Mouse (Mus musculus): ENCODE measurements around the gene Epop.

Gene Epop

GRCm38 (mm10) chr11:97628568-97629518 is 659 bp downstream of the Epop start:
- no peak for DNase-seq (ENCODE audit: low spot score in 2 of 2)

GRCm38 (mm10) chr11:97628303-97628567 is 1.3 kb downstream of the Epop start:
- no peak for DNase-seq (ENCODE audit: low spot score in 2 of 2)

- no peak for DNase-seq (ENCODE audit: low spot score in 2 of 2)
These were observed 1.8 kb downstream of the Epop start for GRCm38 (mm10) chr11:97627556-97628302.

DNA sequence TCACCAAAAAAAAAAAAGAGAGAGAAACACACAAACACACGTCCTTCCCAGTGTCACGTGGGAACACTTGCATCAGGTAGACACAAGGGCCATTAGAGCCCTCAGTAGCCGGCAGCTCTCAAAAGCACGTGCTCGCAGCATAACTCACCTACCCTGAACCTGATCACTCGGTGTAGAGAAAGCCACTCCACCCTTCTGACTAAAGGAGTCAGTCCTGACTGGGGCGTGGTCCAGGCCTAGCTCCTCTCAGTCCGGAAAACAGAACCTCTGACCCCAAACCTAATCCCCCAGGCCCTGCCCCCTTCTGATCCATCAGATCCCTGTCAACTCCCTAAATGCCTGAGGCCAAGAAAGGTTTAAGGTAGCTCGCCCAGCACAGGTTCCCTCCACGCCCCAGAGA is 2.7 kb downstream of the Epop start:
- no peak for DNase-seq (ENCODE audit: low spot score in 2 of 2)

- no peak for DNase-seq (ENCODE audit: low spot score in 2 of 2)
These were observed 3.1 kb downstream of the Epop start for GRCm38 (mm10) chr11:97626431-97626830.

DNA sequence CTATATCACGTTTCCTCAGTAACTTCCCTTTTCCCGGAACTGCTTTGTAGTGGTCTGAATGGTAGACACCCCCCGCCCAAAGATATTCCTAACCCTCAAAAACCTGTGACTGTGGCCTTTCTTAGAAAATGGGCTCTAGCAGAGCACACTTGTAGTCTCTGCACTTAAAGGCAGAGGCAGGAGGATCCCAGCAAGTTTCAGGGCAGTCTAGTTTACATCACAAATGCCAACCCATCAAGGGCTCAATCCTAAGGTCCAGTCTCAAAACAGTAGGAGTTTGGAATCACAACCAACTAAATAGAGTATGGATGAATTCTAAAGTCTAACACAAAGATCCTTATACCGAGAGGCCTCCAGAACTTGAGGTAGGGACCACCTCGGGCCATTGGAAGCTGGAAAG is 4.0 kb downstream of the Epop start:
- DNase-seq (ENCODE audit: low spot score in 2 of 2) = no peak

DNA sequence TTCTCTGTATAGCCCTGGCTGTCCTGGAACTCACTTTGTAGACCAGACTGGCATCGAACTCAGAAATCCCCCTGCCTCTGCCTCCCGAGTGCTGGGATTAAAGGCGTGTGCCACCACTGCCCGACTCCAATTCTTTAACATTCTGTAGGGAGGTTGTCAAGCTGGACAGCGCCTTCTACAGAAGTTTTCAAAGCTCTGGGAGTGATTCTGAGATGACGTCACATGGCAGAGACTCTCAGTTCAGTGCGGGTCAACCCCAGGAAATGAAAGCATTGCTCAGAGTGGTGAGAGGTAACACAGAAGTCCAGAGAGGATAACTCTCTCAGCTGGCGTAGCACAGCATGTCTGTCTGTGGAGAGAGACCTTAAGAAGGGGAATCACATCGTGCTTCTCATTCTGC is 6.3 kb downstream of the Epop start:
- DNase-seq (ENCODE audit: low spot score in 2 of 2) = no peak

DNA sequence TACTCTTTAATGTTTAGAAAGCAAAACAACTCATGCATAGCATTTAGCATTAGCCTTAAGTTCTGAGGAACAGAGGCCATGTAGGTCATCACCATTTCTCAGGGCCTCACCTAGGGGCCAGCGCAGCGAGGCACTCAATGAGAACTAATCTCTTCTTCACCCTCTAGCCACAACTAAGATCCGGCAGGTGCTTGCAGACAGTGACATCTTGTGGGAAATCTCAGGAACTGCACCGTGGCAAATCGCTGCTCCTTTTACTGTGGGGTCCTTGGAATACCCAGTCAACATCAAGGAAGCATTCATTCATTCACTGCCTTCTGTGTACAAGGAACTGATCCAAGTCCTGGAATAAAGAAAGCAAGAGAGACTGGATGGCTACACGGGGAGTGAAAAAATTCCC is 7.1 kb downstream of the Epop start:
- peak; percentile 81 to 85 for DNase-seq (ENCODE audit: low spot score in 2 of 2)

DNA sequence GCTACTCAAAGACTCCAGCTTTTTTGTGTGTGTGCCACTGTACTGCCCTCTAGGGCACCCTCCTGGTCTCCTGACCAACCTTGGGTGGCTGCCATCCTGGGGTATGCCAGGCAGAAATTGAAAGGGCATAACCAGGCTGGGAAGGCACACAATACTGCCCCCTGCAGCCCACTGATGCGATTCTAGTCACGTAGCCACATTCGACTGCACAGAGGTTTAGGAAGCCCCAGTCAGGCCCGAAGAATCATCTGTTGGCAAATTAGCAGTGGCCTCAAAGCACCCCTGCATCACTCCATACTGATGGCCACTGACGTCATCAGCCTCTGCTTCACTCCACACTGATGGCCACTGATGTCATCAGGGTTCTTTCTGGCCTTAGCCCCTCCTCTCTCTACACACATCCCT is 10.1 kb downstream of the Epop start:
- peak; percentile 77 to 82 for DNase-seq (ENCODE audit: low spot score in 2 of 2)

GRCm38 (mm10) chr11:97618368-97618767 is 11.1 kb downstream of the Epop start:
- no peak for DNase-seq (ENCODE audit: low spot score in 2 of 2)

DNA sequence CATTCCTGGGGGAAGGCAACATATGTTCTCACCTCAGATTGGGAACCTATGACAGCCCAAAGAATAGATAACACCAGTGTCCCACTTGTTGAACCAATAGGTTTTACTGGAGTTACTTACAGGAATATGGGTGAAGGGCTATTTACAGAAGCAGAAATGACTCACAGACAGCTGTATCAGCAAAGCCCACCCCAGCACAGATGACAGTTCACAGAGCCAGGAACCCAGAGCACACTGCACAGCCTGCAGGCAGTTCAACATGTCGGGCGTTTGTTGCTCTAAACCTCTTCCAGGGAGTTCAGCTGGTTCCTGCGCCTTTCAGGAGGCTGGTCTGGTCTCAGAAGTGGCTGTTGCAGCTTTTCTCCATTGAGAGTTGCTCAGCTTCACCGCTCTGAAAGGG is 14.2 kb downstream of the Epop start:
- DNase-seq (ENCODE audit: low spot score in 2 of 2) = no peak

DNA sequence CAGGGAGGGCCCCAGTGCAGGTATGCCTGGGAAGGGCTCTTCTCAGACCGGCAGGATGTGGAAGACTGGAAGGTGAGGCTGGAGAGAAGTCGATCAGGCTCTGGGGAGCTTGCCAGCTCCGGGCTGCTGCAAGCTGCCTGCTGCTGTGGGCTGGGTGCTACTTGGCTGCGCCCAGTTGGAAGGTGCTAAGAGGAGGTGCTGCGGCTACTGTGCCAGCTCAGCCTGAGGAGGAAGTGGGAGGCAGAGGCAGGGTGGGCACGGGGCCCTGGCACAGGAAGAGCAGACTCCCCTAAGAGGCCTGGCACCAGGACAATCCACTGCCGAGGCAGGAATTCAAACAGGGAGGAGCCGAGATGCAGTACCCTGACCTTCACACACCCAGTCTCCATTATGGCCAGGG is 18.4 kb downstream of the Epop start:
- DNase-seq (ENCODE audit: low spot score in 2 of 2) = peak; percentile 78 to 87

DNA sequence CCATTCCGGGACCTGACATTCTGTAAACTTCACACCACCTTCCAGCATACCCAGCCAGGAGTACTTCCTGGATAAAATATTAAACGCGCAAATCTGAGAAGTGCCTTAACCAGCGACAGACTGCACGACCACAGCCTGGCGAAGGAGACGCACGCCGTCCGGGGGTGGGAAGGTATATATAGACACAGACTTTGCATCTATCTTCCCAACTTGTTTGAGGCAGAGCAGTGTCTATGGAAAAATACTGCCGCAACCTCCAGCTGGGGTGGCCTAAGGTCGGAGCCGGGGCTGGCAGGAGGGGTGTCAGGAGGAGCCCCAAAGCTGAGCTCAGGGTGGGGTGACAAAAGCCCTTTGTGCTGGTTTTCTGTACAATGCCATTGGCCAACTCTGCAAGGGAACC is 19.8 kb downstream of the Epop start:
- peak; percentile 80 to 87 for DNase-seq (ENCODE audit: low spot score in 2 of 2)

DNA sequence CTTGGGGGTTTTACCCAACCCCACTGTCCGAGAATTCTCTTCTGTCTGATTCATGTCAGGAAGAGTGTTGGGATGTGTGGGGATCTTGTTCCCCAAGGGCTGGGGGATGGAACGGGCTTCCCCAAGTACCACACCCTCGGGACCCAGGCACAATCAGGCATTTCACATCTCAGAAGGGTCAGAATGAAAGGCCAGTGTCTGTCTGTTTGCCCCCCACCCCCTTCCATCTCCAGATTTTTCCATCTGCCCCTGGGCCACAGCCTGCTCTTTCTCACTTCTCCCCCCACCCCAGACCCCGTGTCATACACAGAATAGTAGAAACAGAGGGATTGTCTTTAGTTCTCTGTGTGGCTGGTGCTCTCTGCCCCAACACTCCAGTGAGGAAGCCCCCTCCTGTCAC is 20.6 kb downstream of the Epop start:
- DNase-seq (ENCODE audit: low spot score in 2 of 2) = no peak

DNA sequence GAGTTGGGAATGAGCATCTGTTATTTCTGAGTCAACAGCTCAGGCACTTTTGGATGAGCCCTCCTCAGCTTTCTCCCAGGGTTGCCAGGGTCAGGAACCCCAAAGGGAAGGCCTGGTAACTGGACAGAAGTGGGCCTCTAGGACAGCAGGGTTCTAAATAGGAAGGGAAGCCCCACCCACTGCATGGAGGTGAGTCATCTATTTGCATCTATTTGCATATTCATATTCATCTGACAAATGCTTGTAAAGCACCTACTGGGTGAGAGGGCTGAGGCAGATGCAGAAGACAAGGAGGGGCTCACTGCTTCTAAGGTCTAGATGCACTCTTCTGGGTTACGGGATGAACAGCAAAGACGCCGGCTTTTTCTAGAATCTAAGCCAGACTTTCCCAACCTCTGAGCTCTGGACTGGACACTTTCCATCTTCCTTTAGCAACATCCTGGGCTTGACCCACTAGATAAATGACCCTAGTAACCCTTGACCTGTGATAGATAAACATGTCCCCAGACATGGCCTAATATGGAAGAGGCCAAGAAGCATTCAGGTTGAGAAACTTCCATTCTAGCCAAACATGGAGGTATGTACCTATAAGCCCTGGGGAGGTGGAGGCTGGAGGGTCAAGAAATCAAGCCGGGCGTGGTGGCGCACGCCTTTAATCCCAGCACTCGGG is 22.3 kb downstream of the Epop start:
- no peak for DNase-seq (ENCODE audit: low spot score in 2 of 2)

- no peak for DNase-seq (ENCODE audit: low spot score in 2 of 2)
These were observed 25.6 kb downstream of the Epop start for GRCm38 (mm10) chr11:97603891-97604290.

GRCm38 (mm10) chr11:97602223-97602622 is 27.3 kb downstream of the Epop start:
- no peak for DNase-seq (ENCODE audit: low spot score in 2 of 2)

DNA sequence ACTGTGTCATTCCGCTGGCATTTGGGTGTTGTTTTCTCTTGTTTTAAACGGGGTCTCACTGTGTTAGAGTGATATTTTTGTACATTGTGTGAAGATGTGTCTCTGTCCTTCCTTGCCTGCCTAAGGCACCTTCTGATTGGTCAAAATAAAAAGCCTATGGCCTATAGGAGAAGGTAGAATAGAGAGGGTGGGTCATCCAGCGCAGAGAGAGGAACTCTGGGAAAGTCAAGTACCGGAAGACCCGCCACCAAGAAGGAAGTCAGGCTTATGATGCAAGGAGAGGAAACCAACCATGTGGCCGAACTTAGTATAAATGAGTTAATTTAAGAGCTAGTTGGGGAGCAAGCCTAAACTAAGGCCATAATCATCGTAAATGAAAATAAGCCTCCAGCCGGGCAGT is 30.4 kb downstream of the Epop start:
- DNase-seq (ENCODE audit: low spot score in 2 of 2) = no peak

- no peak for DNase-seq (ENCODE audit: low spot score in 2 of 2)
These were observed 31.4 kb downstream of the Epop start for GRCm38 (mm10) chr11:97597945-97598691.

DNA sequence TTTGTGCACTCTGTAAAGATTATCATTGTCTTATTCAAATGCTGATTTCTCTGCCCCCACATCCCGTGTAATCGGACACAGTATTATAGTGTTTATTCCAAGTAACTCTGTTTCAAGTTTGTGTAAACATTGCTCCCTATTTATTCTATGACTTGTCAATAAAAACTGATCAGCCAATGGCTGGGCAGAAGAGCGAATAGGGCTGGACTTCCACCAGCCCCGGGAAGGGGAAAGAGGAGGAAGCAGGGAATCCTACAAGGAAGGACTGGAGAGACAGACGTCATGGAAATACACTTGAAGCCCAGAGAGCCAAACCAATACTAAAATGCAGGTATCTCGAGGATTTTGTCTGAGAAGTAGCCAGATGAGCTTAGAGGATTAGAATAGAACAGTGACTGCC is 35.4 kb downstream of the Epop start:
- DNase-seq (ENCODE audit: low spot score in 2 of 2) = no peak

GRCm38 (mm10) chr11:97591910-97592309 is 37.6 kb downstream of the Epop start:
- DNase-seq (ENCODE audit: low spot score in 2 of 2) = no peak
